Mouse (Mus musculus) limb, embryonic 14.5 days (tissue): ENCODE measurements around the gene Lrrk1. TPM values are rescaled to one million over a fixed set of nuclear protein-coding genes. Genes with fewer than 3 reads are reported as not detected.

ENCODE experiments used
- ATAC-seq: fragments of 200-750 bp; cut with Nextera tagmentation; 2 replicates; pipeline ENCODE4 v1.8.0; 2017; ENCODE audit warnings: low read depth, moderate number of reproducible peaks, moderate TSS enrichment; ENCODE audit not compliant: low FRiP score
- DNase-seq: peaks from one replicate; pipeline ENCODE4 v3.0.0-alpha.2; 2015; ENCODE audit warnings: low spot score
- H3K27ac ChIP-seq: fragments of 300-500 bp; sonication (generic); replicated peaks from 2 replicates; pipeline ENCODE4 v1.5.1; 2014; ENCODE audit warnings: low read depth, mild to moderate bottlenecking, low read length, moderate library complexity, mixed read lengths
- H3K27me3 ChIP-seq: fragments of 300-500 bp; sonication (generic); 2 replicates; pipeline ENCODE4 v1.6.1; 2014; ENCODE audit warnings: low read length, mixed read lengths; ENCODE audit not compliant: control insufficient read depth, insufficient read depth
- H3K36me3 ChIP-seq: fragments of 300-500 bp; sonication (generic); 2 replicates; pipeline ENCODE4 v1.6.1; 2014; ENCODE audit warnings: mild to moderate bottlenecking, low read length, moderate library complexity, mixed read lengths; ENCODE audit not compliant: control insufficient read depth, insufficient read depth
- H3K4me1 ChIP-seq: fragments of 300-500 bp; sonication (generic); 2 replicates; pipeline ENCODE4 v1.6.1; 2014; ENCODE audit warnings: antibody characterized with exemption, low read length, mixed read lengths; ENCODE audit not compliant: control insufficient read depth, insufficient read depth
- H3K4me2 ChIP-seq: fragments of 300-500 bp; sonication (generic); replicated peaks from 2 replicates; pipeline ENCODE4 v1.6.1; 2014; ENCODE audit warnings: low read depth, mild to moderate bottlenecking, low read length, moderate library complexity; ENCODE audit not compliant: severe bottlenecking
- H3K4me3 ChIP-seq: fragments of 300-500 bp; sonication (generic); replicated peaks from 2 replicates; pipeline ENCODE4 v1.5.1; 2014; ENCODE audit warnings: low read length
- H3K9ac ChIP-seq: fragments of 300-500 bp; sonication (generic); 2 replicates; pipeline ENCODE4 v1.6.1; 2014; ENCODE audit warnings: mild to moderate bottlenecking, low read depth, low read length, moderate library complexity; ENCODE audit not compliant: severe bottlenecking
- H3K9me3 ChIP-seq: fragments of 300-500 bp; sonication (generic); 2 replicates; pipeline ENCODE4 v1.6.1; 2016; ENCODE audit warnings: low read length; ENCODE audit not compliant: control insufficient read depth
- POLR2A ChIP-seq: fragments of 200-500 bp; IDR thresholded peaks from 2 replicates; pipeline ENCODE4 v1.8.0; 2012; ENCODE audit warnings: inconsistent platforms, mild to moderate bottlenecking, moderate library complexity, borderline replicate concordance; ENCODE audit not compliant: insufficient read depth, insufficient read length; ENCODE audit errors: extremely low read depth
- WGBS: fragments of 180-500 bp; shearing (Covaris S2); extraction: QIAGEN DNeasy Blood & Tissue Kit; methylation state at CpG from one replicate; pipeline ENCODE4 v1.1.7; 2014; 5-methylcytosine and 5-hydroxymethylcytosine counted together
- polyA plus RNA-seq, 2 experiments: library from polyadenylated mRNA; depleted of rRNA in 1 of 2; stranded (reverse) in 1 of 2; unstranded in 1 of 2; fragments of >200 nt; fragmentation: Nextera tagmentation in 1 of 2; extraction: Ambion mirVana in 1 of 2; gene quantifications; 2 replicates each; pipeline versions ENCODE4 v1.2.1 to v1.2.3; 2012 to 2014

Lrrk1 gene
- polyA plus RNA-seq, 2 experiments, result 13.1 to 16.1 TPM

DNA sequence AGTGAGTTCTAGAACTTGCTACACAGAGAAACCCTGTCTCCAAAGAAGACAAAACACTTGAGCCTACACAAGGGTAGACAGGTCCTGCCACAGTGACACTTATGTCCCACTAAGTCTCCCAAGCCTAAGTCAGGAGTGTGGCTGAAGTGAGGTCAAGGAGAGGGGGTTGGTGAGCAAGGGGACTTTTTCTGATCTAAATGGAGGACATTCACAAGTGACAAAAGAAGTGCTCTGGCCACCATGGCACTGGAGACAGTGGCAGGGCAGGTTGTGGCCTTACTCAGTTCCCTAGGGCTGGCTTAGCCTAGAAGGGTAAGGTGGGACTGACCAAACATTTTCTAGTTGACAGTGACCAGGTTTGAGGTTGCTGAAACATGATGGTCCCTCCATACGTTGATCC is 172.2 kb downstream of the Lrrk1 start:
- no peak for TF ChIP-seq POLR2A
- Histone ChIP-seq H3K4me3 (no peak overlapping the region), H3K4me1 (peaks cover 16% of the 10 kb centered on the region), H3K27ac (no peak overlapping the region), H3K36me3 (no peaks in the 10 kb centered on the region), H3K4me2 (no peak overlapping the region), H3K9ac (no peak overlapping the region), H3K9me3 (no peaks in the 10 kb centered on the region), H3K27me3 (no peaks in the 10 kb centered on the region)
- 63% methylated on average over 1 of the region's 1 CpGs for WGBS
- ATAC-seq (no peak), DNase-seq (no peak)

DNA sequence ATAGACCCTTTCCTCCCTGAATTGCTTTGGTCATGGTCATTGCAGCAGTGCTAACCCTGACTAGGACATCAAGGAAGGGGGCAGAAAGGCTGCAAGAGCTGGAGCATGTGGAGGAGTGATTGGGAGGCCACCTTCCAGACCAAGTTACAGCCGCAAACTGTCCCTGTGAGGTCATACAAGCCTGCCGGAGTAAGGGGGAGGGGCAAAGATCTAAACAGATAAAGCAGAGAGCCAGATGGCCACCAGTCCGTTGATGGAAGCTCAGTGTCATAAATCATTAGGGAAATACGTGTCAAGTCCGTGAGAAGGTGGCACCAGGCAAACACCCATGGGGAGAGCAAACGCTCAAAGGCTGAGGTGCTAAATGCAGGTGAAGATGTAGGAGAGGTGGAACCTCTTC is 173.7 kb downstream of the Lrrk1 start:
- DNase-seq (no peak), ATAC-seq (no peak)
- no peak for TF ChIP-seq POLR2A
- Histone ChIP-seq H3K4me3 (no peak overlapping the region), H3K4me1 (peaks cover 13% of the 10 kb centered on the region), H3K9me3 (no peaks in the 10 kb centered on the region), H3K9ac (no peak overlapping the region), H3K4me2 (no peak overlapping the region), H3K36me3 (no peaks in the 10 kb centered on the region), H3K27me3 (no peaks in the 10 kb centered on the region), H3K27ac (no peak overlapping the region)
- WGBS, result 47% methylated on average over 6 of the region's 6 CpGs

DNA sequence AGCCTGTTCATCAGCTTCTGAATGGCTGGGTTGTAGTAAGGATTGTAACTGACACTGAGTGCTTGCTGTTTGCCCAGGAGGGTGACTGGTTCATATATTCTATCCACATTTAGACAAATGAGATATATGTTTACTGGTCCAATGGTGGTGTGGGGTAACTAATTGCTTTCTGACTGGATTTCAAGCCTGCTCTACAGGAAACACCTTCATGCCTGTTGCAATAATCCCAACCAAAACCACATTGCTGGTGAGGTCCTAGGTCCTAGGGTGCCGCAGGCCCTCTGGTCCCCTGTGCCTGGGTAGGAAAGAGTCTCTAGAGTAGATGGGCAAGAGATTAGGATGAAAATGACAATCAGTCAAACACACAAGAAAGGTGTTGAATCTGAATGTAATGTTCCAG is 175.3 kb downstream of the Lrrk1 start:
- no peaks in the 10 kb centered on the region for H3K27me3 ChIP-seq
- 71% methylated on average over 1 of the region's 1 CpGs for WGBS
- DNase-seq (no peak), ATAC-seq (no peak)
- no peaks in the 10 kb centered on the region for H3K4me1 ChIP-seq
- no peak overlapping the region for H3K4me2 ChIP-seq
- H3K4me3 ChIP-seq, result no peak overlapping the region
- no peaks in the 10 kb centered on the region for H3K9me3 ChIP-seq
- H3K9ac ChIP-seq, result no peak overlapping the region
- TF ChIP-seq POLR2A, result no peak
- H3K36me3 ChIP-seq, result no peaks in the 10 kb centered on the region
- no peak overlapping the region for H3K27ac ChIP-seq

DNA sequence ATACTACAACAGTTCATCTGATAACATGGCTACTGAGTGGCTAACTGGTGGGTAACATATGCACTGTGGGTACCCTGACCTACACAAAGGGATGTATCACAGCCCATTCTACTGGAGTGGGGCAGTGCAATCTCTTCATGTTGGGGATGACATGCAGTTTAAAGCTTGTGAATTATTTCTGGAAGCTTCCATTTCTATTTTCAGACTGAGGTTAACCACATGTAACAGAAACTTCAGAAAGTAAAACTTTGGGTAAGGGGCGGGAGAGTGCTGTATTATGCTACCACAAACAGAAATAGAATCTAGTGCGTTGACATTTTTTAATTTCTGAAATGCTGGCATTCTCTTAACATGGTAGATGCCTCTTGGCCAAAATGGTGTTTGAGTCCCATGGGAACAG is 178.2 kb downstream of the Lrrk1 start:
- Histone ChIP-seq H3K9ac (no peak overlapping the region), H3K4me1 (no peaks in the 10 kb centered on the region), H3K27ac (no peak overlapping the region), H3K9me3 (no peaks in the 10 kb centered on the region), H3K27me3 (no peaks in the 10 kb centered on the region), H3K4me3 (no peak overlapping the region), H3K4me2 (no peak overlapping the region), H3K36me3 (no peaks in the 10 kb centered on the region)
- DNase-seq (no peak), ATAC-seq (no peak)
- 78% methylated on average over 2 of the region's 2 CpGs for WGBS
- no peak for TF ChIP-seq POLR2A

DNA sequence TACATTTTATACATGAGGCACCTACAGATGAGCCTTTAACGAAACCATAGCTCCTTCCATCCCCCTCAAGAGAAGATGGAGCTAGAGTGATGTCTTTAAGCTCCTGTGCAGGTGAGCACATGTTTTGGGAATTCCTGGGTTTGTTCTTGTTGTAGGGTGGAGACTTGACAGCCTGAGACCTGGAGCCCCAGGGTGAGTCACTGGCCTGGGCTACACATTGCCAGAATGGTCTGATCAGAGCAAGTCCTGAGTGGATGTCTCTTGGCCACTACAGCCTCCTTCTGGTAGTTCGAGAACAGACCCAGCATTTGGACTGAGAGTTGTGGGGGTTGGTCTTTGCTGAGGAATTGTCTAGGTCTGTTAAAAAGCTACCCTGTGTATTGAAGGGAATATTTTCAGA is 186.5 kb downstream of the Lrrk1 start:
- no peak for TF ChIP-seq POLR2A
- H3K27me3 ChIP-seq, result no peaks in the 10 kb centered on the region
- WGBS, result 91% methylated on average over 2 of the region's 2 CpGs
- DNase-seq (no peak), ATAC-seq (no peak)
- H3K9ac ChIP-seq, result no peak overlapping the region
- no peaks in the 10 kb centered on the region for H3K36me3 ChIP-seq
- no peak overlapping the region for H3K4me2 ChIP-seq
- no peak overlapping the region for H3K27ac ChIP-seq
- H3K4me1 ChIP-seq, result peaks cover 20% of the 10 kb centered on the region
- H3K9me3 ChIP-seq, result no peaks in the 10 kb centered on the region
- H3K4me3 ChIP-seq, result no peak overlapping the region
